Mouse (Mus musculus) kidney, postnatal 36 days (tissue): ENCODE data around the gene Gli2.

Source experiments
- DNase-seq, 2 experiments: peaks; one replicate each; pipeline ENCODE4 v3.0.0; 2021 to 2022; ENCODE audit warnings: mixed read lengths in 2 of 2

The Gli2 gene

GRCm38 (mm10) chr1:119053402-119053841, at the start of gene Gli2:
TSS of gene Gli2 (minus strand) at chr1:119053619.
- peak; percentile 77 to 86 for DNase-seq

- peak; percentile 25 to 41 for DNase-seq
Observed at GRCm38 (mm10) chr1:119097921-119098521, 44.6 kb upstream of the Gli2 start.

- peak; percentile 68 to 85 for DNase-seq
Observed at GRCm38 (mm10) chr1:119093739-119094138, 40.3 kb upstream of the Gli2 start.

- no peak for DNase-seq
Observed at GRCm38 (mm10) chr1:119089887-119090620, 36.6 kb upstream of the Gli2 start.

GRCm38 (mm10) chr1:119087539-119087938, 34.1 kb upstream of the Gli2 start:
- DNase-seq, result peak; percentile 80 to 88

- DNase-seq, result no peak
Observed at GRCm38 (mm10) chr1:119085771-119086170, 32.4 kb upstream of the Gli2 start.

- peak; percentile 39 to 51 for DNase-seq
Observed at GRCm38 (mm10) chr1:119083468-119083921, 30.1 kb upstream of the Gli2 start.

GRCm38 (mm10) chr1:119082231-119082991, 29.0 kb upstream of the Gli2 start:
- DNase-seq, result peak; percentile 37 to 80

GRCm38 (mm10) chr1:119077933-119078332, 24.5 kb upstream of the Gli2 start:
- no peak for DNase-seq

- DNase-seq, result no peak
Observed at GRCm38 (mm10) chr1:119076333-119076732, 22.9 kb upstream of the Gli2 start.

GRCm38 (mm10) chr1:119075916-119076315, 22.5 kb upstream of the Gli2 start:
- DNase-seq, result no peak

GRCm38 (mm10) chr1:119075500-119075899, 22.1 kb upstream of the Gli2 start:
- no peak for DNase-seq

GRCm38 (mm10) chr1:119074910-119075309, 21.5 kb upstream of the Gli2 start:
- no peak for DNase-seq

GRCm38 (mm10) chr1:119073876-119074275, 20.5 kb upstream of the Gli2 start:
- no peak for DNase-seq

- no peak for DNase-seq
Observed at GRCm38 (mm10) chr1:119064892-119065671, 11.7 kb upstream of the Gli2 start.

GRCm38 (mm10) chr1:119056491-119056890, 3.1 kb upstream of the Gli2 start:
- no peak for DNase-seq

- DNase-seq, result peak; percentile 46 to 65
Observed at GRCm38 (mm10) chr1:119055801-119056200, 2.4 kb upstream of the Gli2 start.

GRCm38 (mm10) chr1:119054468-119054867, 1.0 kb upstream of the Gli2 start:
- no peak for DNase-seq

GRCm38 (mm10) chr1:119053872-119054354, 494 bp upstream of the Gli2 start:
- DNase-seq, result peak in 1 of 2 experiments; percentile 30

GRCm38 (mm10) chr1:119052631-119053177, 715 bp downstream of the Gli2 start:
- peak in 1 of 2 experiments; percentile 32 for DNase-seq

GRCm38 (mm10) chr1:119051938-119052551, 1.4 kb downstream of the Gli2 start:
- no peak for DNase-seq
